Mouse (Mus musculus): ENCODE measurements around the gene Prr14l. TPM values are rescaled to one million over a fixed set of nuclear protein-coding genes. Genes with fewer than 3 reads are reported as not detected.
"Not testable (repeated sequence)": the region's sequence is repeated elsewhere in the genome, so short reads cannot be mapped to it uniquely, and the experiment has no call there.

Prr14l gene
- polyA plus RNA-seq, 1 experiment from 2014 or later: 17.5 TPM

GRCm38 (mm10) chr5:32849178-32849577 lies 4.9 kb downstream of the Prr14l start:
- no peaks in the 10 kb centered on the region for H3K9me3 ChIP-seq
- H3K27ac ChIP-seq: no peak overlapping the region
- H3K27me3 ChIP-seq (ENCODE audit: insufficient read depth, poor library complexity, severe bottlenecking): no peaks in the 10 kb centered on the region
- DNase-seq (ENCODE audit: low spot score): no peak
- peaks cover 12% of the 10 kb centered on the region for H3K4me1 ChIP-seq
- H3K36me3 ChIP-seq: peaks cover 56% of the 10 kb centered on the region
- WGBS: 92% methylated on average over 3 of the region's 3 CpGs
- H3K4me3 ChIP-seq: no peak overlapping the region

- DNase-seq (ENCODE audit: low spot score): no peak
- Histone ChIP-seq H3K4me1 (no peaks in the 10 kb centered on the region), H3K27ac (no peak overlapping the region), H3K9me3 (no peaks in the 10 kb centered on the region), H3K4me3 (no peak overlapping the region), H3K27me3 (ENCODE audit: insufficient read depth, poor library complexity, severe bottlenecking) (no peaks in the 10 kb centered on the region), H3K36me3 (peaks cover 90% of the 10 kb centered on the region)
- WGBS: 92% methylated on average over 2 of the region's 2 CpGs
These were observed 14.0 kb downstream of the Prr14l start for GRCm38 (mm10) chr5:32840029-32840428.

DNA sequence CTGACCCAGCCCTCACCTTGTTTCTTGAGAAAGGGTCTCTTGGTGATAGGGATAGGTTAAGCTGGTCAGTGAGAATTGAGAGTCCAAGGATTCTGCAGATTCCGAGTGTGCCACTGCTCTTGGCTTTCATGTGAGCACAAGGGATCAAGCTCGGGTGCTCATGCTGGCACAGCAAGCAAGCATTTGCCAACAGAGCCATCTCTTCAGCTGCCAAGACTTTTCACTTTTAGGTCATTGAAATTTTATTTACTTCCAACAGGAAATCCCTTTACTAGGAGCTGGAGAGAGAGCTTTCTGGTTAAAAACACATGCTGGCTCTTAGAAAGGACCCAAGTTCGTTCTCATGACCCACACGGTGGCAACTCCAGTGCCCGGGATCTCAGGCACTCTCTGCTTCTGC lies 17.1 kb downstream of the Prr14l start:
- Histone ChIP-seq H3K9me3 (no peaks in the 10 kb centered on the region), H3K4me1 (no peaks in the 10 kb centered on the region), H3K27ac (no peak overlapping the region), H3K4me3 (no peak overlapping the region), H3K36me3 (peaks cover 89% of the 10 kb centered on the region), H3K27me3 (ENCODE audit: insufficient read depth, poor library complexity, severe bottlenecking) (no peaks in the 10 kb centered on the region)
- DNase-seq (ENCODE audit: low spot score): no peak
- WGBS: 92% methylated on average over 5 of the region's 5 CpGs

GRCm38 (mm10) chr5:32834497-32834896 lies 19.6 kb downstream of the Prr14l start:
- Histone ChIP-seq H3K4me3 (no peak overlapping the region), H3K9me3 (no peaks in the 10 kb centered on the region), H3K36me3 (peaks cover 92% of the 10 kb centered on the region), H3K27me3 (ENCODE audit: insufficient read depth, poor library complexity, severe bottlenecking) (no peaks in the 10 kb centered on the region), H3K27ac (no peak overlapping the region), H3K4me1 (no peaks in the 10 kb centered on the region)
- no peak for DNase-seq (ENCODE audit: low spot score)
- WGBS: 80% methylated on average over 1 of the region's 1 CpGs

- Histone ChIP-seq H3K36me3 (peaks cover 91% of the 10 kb centered on the region), H3K4me1 (no peaks in the 10 kb centered on the region), H3K9me3 (no peaks in the 10 kb centered on the region), H3K27ac (no peak overlapping the region), H3K4me3 (no peak overlapping the region), H3K27me3 (ENCODE audit: insufficient read depth, poor library complexity, severe bottlenecking) (no peaks in the 10 kb centered on the region)
- WGBS: 87% methylated on average over 2 of the region's 2 CpGs
- no peak for DNase-seq (ENCODE audit: low spot score)
These were observed 24.0 kb downstream of the Prr14l start for GRCm38 (mm10) chr5:32830054-32830453.

- H3K36me3 ChIP-seq: peaks cover 78% of the 10 kb centered on the region
- not testable (repeated sequence) for H3K4me3 ChIP-seq; H3K27me3 ChIP-seq (ENCODE audit: insufficient read depth, poor library complexity, severe bottlenecking); H3K9me3 ChIP-seq; DNase-seq (ENCODE audit: low spot score); H3K27ac ChIP-seq; H3K4me1 ChIP-seq
- WGBS: 90% methylated on average over 1 of the region's 1 CpGs
These were observed 25.3 kb downstream of the Prr14l start for GRCm38 (mm10) chr5:32828766-32829165.

GRCm38 (mm10) chr5:32827009-32827408 lies 27.0 kb downstream of the Prr14l start, which contains the start of gene Gm20671:
Gm20671 (minus strand) TSS chr5:32827109.
- Histone ChIP-seq H3K4me1 (no peaks in the 10 kb centered on the region), H3K27ac (no peak within 1 kb of the TSS), H3K27me3 (ENCODE audit: insufficient read depth, poor library complexity, severe bottlenecking) (no peaks in the 10 kb centered on the region), H3K4me3 (no peak within 1 kb of the TSS), H3K9me3 (no peaks in the 10 kb centered on the region), H3K36me3 (peaks cover 76% of the 10 kb centered on the region)
- 76% methylated on average over 7 of the region's 7 CpGs for WGBS
- no peak for DNase-seq (ENCODE audit: low spot score)

DNA sequence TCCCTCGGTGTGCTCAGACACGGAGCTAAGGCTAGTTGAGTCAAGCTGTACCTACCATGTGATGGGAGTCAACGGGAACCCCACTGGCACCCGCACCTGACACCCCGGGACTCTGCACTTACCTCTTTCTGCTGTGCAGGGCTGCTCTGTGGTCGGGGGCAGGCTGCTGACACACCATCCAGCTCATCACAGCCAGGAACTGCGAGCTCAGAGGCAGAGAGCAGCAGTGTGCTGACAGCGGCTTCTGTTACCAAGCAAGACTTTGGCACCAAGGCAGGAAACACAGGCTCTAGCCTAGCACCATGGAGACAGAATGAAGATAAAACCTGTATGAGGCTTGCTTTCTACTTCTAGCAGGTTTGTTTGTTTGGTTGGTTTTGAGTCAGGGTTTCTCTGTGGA lies 33.6 kb downstream of the Prr14l start:
- H3K4me3 ChIP-seq: no peak overlapping the region
- peaks cover 76% of the 10 kb centered on the region for H3K36me3 ChIP-seq
- no peaks in the 10 kb centered on the region for H3K9me3 ChIP-seq
- H3K27me3 ChIP-seq (ENCODE audit: insufficient read depth, poor library complexity, severe bottlenecking): no peaks in the 10 kb centered on the region
- no peak for DNase-seq (ENCODE audit: low spot score)
- H3K4me1 ChIP-seq: 0 out of 2 replicates have a peak, but pooled peaks cover 3% of the 10 kb centered on the region
- H3K27ac ChIP-seq: no peak overlapping the region
- WGBS: 93% methylated on average over 8 of the region's 8 CpGs

- H3K36me3 ChIP-seq: peaks cover 76% of the 10 kb centered on the region
- H3K9me3 ChIP-seq: no peaks in the 10 kb centered on the region
- WGBS: 95% methylated on average over 4 of the region's 4 CpGs
- H3K4me3 ChIP-seq: no peak overlapping the region
- no peaks in the 10 kb centered on the region for H3K27me3 ChIP-seq (ENCODE audit: insufficient read depth, poor library complexity, severe bottlenecking)
- 0 out of 2 replicates have a peak, but pooled peaks cover 3% of the 10 kb centered on the region for H3K4me1 ChIP-seq
- H3K27ac ChIP-seq: no peak overlapping the region
- no peak for DNase-seq (ENCODE audit: low spot score)
These were observed 38.7 kb downstream of the Prr14l start for GRCm38 (mm10) chr5:32815396-32815795.

GRCm38 (mm10) chr5:32786454-32786853 lies 67.6 kb downstream of the Prr14l start:
- not testable (repeated sequence) for H3K27ac ChIP-seq; DNase-seq (ENCODE audit: low spot score); H3K9me3 ChIP-seq; H3K27me3 ChIP-seq (ENCODE audit: insufficient read depth, poor library complexity, severe bottlenecking); H3K4me1 ChIP-seq; H3K4me3 ChIP-seq
- peaks cover 34% of the 10 kb centered on the region for H3K36me3 ChIP-seq
- 50% methylated on average over 1 of the region's 1 CpGs for WGBS

GRCm38 (mm10) chr5:32785313-32785915 lies 68.6 kb downstream of the Prr14l start, which contains the start of gene Pisd:
Pisd (minus strand) TSS chr5:32785646.
- no peaks in the 10 kb centered on the region for H3K9me3 ChIP-seq
- no peaks in the 10 kb centered on the region for H3K27me3 ChIP-seq (ENCODE audit: insufficient read depth, poor library complexity, severe bottlenecking)
- peaks cover 5% of the 10 kb centered on the region; the same call in 1 of the 2 replicates for H3K4me1 ChIP-seq
- H3K4me3 ChIP-seq: peak within 1 kb of the TSS; percentile 90
- peak within 1 kb of the TSS; percentile 82 for H3K27ac ChIP-seq
- peaks cover 30% of the 10 kb centered on the region; the same call in 1 of the 2 replicates for H3K36me3 ChIP-seq
- DNase-seq (ENCODE audit: low spot score): peak; percentile 97
- 0% methylated on average over 52 of the region's 52 CpGs for WGBS

- DNase-seq (ENCODE audit: low spot score): no peak
- Histone ChIP-seq H3K27ac (peak overlapping the region; percentile 82), H3K27me3 (ENCODE audit: insufficient read depth, poor library complexity, severe bottlenecking) (no peaks in the 10 kb centered on the region), H3K4me3 (peak overlapping the region; percentile 90), H3K4me1 (peaks cover 5% of the 10 kb centered on the region; the same call in 1 of the 2 replicates), H3K9me3 (no peaks in the 10 kb centered on the region), H3K36me3 (peaks cover 31% of the 10 kb centered on the region; the same call in 1 of the 2 replicates)
- WGBS: 23% methylated on average over 5 of the region's 5 CpGs
These were observed 69.3 kb downstream of the Prr14l start for GRCm38 (mm10) chr5:32784726-32785125.

- Histone ChIP-seq H3K36me3 (peaks cover 11% of the 10 kb centered on the region; the same call in 1 of the 2 replicates), H3K27me3 (ENCODE audit: insufficient read depth, poor library complexity, severe bottlenecking) (no peaks in the 10 kb centered on the region), H3K27ac (no peak overlapping the region), H3K4me1 (peaks cover 5% of the 10 kb centered on the region; the same call in 1 of the 2 replicates), H3K9me3 (no peaks in the 10 kb centered on the region), H3K4me3 (no peak overlapping the region)
- no peak for DNase-seq (ENCODE audit: low spot score)
- 88% methylated on average over 5 of the region's 5 CpGs for WGBS
These were observed 72.5 kb downstream of the Prr14l start for GRCm38 (mm10) chr5:32781596-32781995.

- 83% methylated on average over 3 of the region's 3 CpGs for WGBS
- Histone ChIP-seq H3K4me3 (no peak overlapping the region), H3K27ac (no peak overlapping the region), H3K36me3 (peaks cover 21% of the 10 kb centered on the region), H3K4me1 (no peaks in the 10 kb centered on the region), H3K27me3 (ENCODE audit: insufficient read depth, poor library complexity, severe bottlenecking) (no peaks in the 10 kb centered on the region), H3K9me3 (no peaks in the 10 kb centered on the region)
- DNase-seq (ENCODE audit: low spot score): no peak
These were observed 75.9 kb downstream of the Prr14l start for GRCm38 (mm10) chr5:32778168-32778567.
